Mouse (Mus musculus) ES-Bruce4 (cell line): ENCODE measurements around the gene Def6.

Experiments
- CTCF ChIP-seq: IDR thresholded peaks from one replicate; pipeline ENCODE4 v1.8.1; 2011; ENCODE audit warnings: low read depth, low read length
- POLR2A ChIP-seq: IDR thresholded peaks from one replicate; pipeline ENCODE4 v1.8.1; 2011; ENCODE audit warnings: low read length; ENCODE audit not compliant: insufficient read depth

- TF ChIP-seq CTCF: no peak
- no peak for TF ChIP-seq POLR2A
Measured at GRCm38 (mm10) chr17:28272281-28272680, 64.7 kb downstream of the Def6 start.
